Mouse (Mus musculus): Measurements from ENCODE around the gene Zfp970.
"Not testable (repeated sequence)": the region's sequence is repeated elsewhere in the genome, so short reads cannot be mapped to it uniquely, and the experiment has no call there.

The Zfp970 gene

GRCm38 (mm10) chr2:177464676-177465075 is at the start of gene Zfp970:
TSS of gene Zfp970 (plus strand) at chr2:177464733.
- not testable (repeated sequence) for DNase-seq (ENCODE audit: low spot score)

- DNase-seq (ENCODE audit: low spot score), result not testable (repeated sequence)
Measured at GRCm38 (mm10) chr2:177468222-177468621, 3.7 kb downstream of the Zfp970 start.

- not testable (repeated sequence) for DNase-seq (ENCODE audit: low spot score)
Measured at GRCm38 (mm10) chr2:177472261-177472660, 7.7 kb downstream of the Zfp970 start.

GRCm38 (mm10) chr2:177481971-177482370 is 17.4 kb downstream of the Zfp970 start:
- not testable (repeated sequence) for DNase-seq (ENCODE audit: low spot score)

- not testable (repeated sequence) for DNase-seq (ENCODE audit: low spot score)
Measured at GRCm38 (mm10) chr2:177483238-177483948, 18.9 kb downstream of the Zfp970 start.

- DNase-seq (ENCODE audit: low spot score), result peak; percentile 41
Measured at GRCm38 (mm10) chr2:177498067-177498466, 33.5 kb downstream of the Zfp970 start, which contains the start of gene Gm14403. TSS of gene Gm14403 (plus strand) at chr2:177498215.

- DNase-seq (ENCODE audit: low spot score), result not testable (repeated sequence)
Measured at GRCm38 (mm10) chr2:177499182-177499581, 34.6 kb downstream of the Zfp970 start.

- not testable (repeated sequence) for DNase-seq (ENCODE audit: low spot score)
Measured at GRCm38 (mm10) chr2:177505211-177505719, 40.7 kb downstream of the Zfp970 start.

- DNase-seq (ENCODE audit: low spot score), result not testable (repeated sequence)
Measured at GRCm38 (mm10) chr2:177511381-177511780, 46.8 kb downstream of the Zfp970 start.

- DNase-seq (ENCODE audit: low spot score), result not testable (repeated sequence)
Measured at GRCm38 (mm10) chr2:177511972-177512371, 47.4 kb downstream of the Zfp970 start.

- not testable (repeated sequence) for DNase-seq (ENCODE audit: low spot score)
Measured at GRCm38 (mm10) chr2:177513991-177514479, 49.5 kb downstream of the Zfp970 start.

- not testable (repeated sequence) for DNase-seq (ENCODE audit: low spot score)
Measured at GRCm38 (mm10) chr2:177517746-177518145, 53.2 kb downstream of the Zfp970 start.

GRCm38 (mm10) chr2:177518354-177518753 is 53.8 kb downstream of the Zfp970 start:
- not testable (repeated sequence) for DNase-seq (ENCODE audit: low spot score)

GRCm38 (mm10) chr2:177518960-177519359 is 54.4 kb downstream of the Zfp970 start:
- DNase-seq (ENCODE audit: low spot score), result not testable (repeated sequence)

- no peak for DNase-seq (ENCODE audit: low spot score)
Measured at GRCm38 (mm10) chr2:177520035-177520434, 55.5 kb downstream of the Zfp970 start.

- no peak for DNase-seq (ENCODE audit: low spot score)
Measured at GRCm38 (mm10) chr2:177523061-177523460, 58.5 kb downstream of the Zfp970 start.

- not testable (repeated sequence) for DNase-seq (ENCODE audit: low spot score)
Measured at GRCm38 (mm10) chr2:177523674-177524073, 59.1 kb downstream of the Zfp970 start.

GRCm38 (mm10) chr2:177524171-177524570 is 59.6 kb downstream of the Zfp970 start:
- DNase-seq (ENCODE audit: low spot score), result not testable (repeated sequence)

Measured in left cerebral cortex, adult 11 months (tissue).